Mouse (Mus musculus) hindbrain, embryonic 15.5 days (tissue): ENCODE data around the gene Grm8. TPM values are rescaled to one million over a fixed set of nuclear protein-coding genes. Genes with fewer than 3 reads are reported as not detected.

Source experiments
- ATAC-seq: fragments of 200-750 bp; cut with Nextera tagmentation; 2 replicates; pipeline ENCODE4 v1.8.0; 2017; ENCODE audit warnings: low read depth, moderate number of reproducible peaks, moderate TSS enrichment; ENCODE audit not compliant: low FRiP score
- H3K27ac ChIP-seq: fragments of 300-500 bp; sonication (generic); replicated peaks from 2 replicates; pipeline ENCODE4 v1.5.1; 2015; ENCODE audit warnings: mild to moderate bottlenecking, inconsistent platforms
- H3K27me3 ChIP-seq: fragments of 300-500 bp; sonication (generic); 2 replicates; pipeline ENCODE4 v1.6.1; 2015; ENCODE audit warnings: control low read depth, inconsistent platforms
- H3K36me3 ChIP-seq: fragments of 300-500 bp; sonication (generic); 2 replicates; pipeline ENCODE4 v1.6.1; 2015; ENCODE audit warnings: control low read depth, inconsistent platforms
- H3K4me1 ChIP-seq: fragments of 300-500 bp; sonication (generic); replicated peaks from 2 replicates; pipeline ENCODE4 v1.6.1; 2015; ENCODE audit warnings: control low read depth, inconsistent platforms
- H3K4me2 ChIP-seq: fragments of 300-500 bp; sonication (generic); 2 replicates; pipeline ENCODE4 v1.6.1; 2015; ENCODE audit warnings: moderate library complexity, mild to moderate bottlenecking, inconsistent platforms
- H3K4me3 ChIP-seq: fragments of 300-500 bp; sonication (generic); 2 replicates; pipeline ENCODE4 v1.5.1; 2015; ENCODE audit warnings: mild to moderate bottlenecking, inconsistent platforms
- H3K9ac ChIP-seq: fragments of 300-500 bp; sonication (generic); 2 replicates; pipeline ENCODE4 v1.6.1; 2015; ENCODE audit warnings: inconsistent platforms
- H3K9me3 ChIP-seq: fragments of 300-500 bp; sonication (generic); 2 replicates; pipeline ENCODE4 v1.6.1; 2016; ENCODE audit warnings: control low read depth, inconsistent platforms
- WGBS: fragments of 180-500 bp; shearing (Covaris S2); methylation state at CpG from one replicate; pipeline ENCODE4 v1.1.7; 2015; 5-methylcytosine and 5-hydroxymethylcytosine counted together
- polyA plus RNA-seq: library from polyadenylated mRNA; unstranded; fragments of >200 nt; fragmentation: Nextera tagmentation; extraction: Ambion mirVana; gene quantifications from 2 replicates; pipeline ENCODE4 v1.2.1, GENCODE M21; 2015

The Grm8 gene
- polyA plus RNA-seq, 1 experiment from 2014 or later = 11.3 TPM

DNA sequence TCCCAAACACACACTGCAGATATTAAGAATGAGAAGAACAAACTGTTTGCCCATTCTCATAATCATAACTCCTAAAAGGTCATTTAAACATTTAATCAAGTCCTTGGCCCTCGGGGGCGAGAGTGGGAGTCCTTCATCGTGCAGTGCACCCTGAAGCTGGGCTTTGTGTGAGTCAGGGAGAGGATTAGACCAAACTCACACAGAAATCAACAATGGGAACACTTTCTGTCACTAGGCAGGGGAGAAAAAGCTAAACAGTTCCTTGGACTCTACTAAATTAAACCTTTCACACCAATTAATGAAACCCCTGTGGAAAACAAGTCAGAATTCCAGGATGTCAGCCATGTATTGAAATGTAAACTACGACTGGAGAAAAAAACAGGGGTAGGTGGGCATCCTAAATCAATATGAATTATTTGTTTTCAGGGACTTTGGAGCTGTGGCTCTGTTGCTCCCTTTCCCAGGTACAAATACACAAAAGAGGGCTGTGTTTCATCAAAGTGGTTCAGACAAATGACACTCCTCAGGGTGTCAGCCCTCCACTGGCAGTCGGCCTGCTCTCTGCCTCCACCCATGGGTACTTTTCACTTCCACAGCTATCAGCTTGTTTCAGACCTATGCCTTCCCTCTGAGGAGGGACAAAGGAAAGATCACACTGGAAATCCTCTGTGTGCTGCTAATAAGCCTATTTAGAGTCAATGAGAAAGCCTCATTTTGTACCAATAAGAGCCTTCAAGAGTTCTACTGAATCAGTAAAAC lies 389.1 kb downstream of the Grm8 start:
- no peak overlapping the region for H3K4me2 ChIP-seq
- no peak overlapping the region for H3K27ac ChIP-seq
- no peak overlapping the region for H3K4me3 ChIP-seq
- H3K36me3 ChIP-seq = no peaks in the 10 kb centered on the region
- no peaks in the 10 kb centered on the region for H3K27me3 ChIP-seq
- peak; percentile 56; the same call in 1 of the 2 replicates for ATAC-seq
- WGBS = 24% methylated on average over 5 of the region's 5 CpGs
- H3K9ac ChIP-seq = no peak overlapping the region
- H3K9me3 ChIP-seq = no peaks in the 10 kb centered on the region
- no peaks in the 10 kb centered on the region for H3K4me1 ChIP-seq

DNA sequence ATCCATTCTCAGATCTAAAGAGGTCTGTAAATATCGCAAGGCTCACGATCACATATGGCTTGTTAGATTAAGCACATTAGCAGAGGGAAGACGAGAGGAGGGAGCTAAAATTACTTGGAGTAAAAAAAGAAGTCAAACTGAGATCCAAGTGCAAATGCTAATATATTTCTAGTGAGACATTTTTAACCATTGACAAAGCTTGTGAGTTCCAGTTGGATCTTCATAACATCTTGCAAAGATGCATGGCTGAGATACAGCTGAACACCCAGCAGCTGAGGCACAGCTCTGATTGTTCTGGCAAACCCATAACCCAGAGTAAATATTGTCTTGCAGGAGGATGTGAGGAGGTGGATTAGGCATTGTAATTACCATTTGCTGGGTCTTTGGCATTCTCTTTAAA lies 445.6 kb downstream of the Grm8 start:
- H3K9me3 ChIP-seq = no peaks in the 10 kb centered on the region
- H3K4me2 ChIP-seq = no peak overlapping the region
- 83% methylated on average over 3 of the region's 3 CpGs for WGBS
- H3K4me1 ChIP-seq = no peaks in the 10 kb centered on the region
- no peak overlapping the region for H3K9ac ChIP-seq
- no peak overlapping the region for H3K27ac ChIP-seq
- ATAC-seq = no peak
- no peak overlapping the region for H3K4me3 ChIP-seq
- no peaks in the 10 kb centered on the region for H3K27me3 ChIP-seq
- no peaks in the 10 kb centered on the region for H3K36me3 ChIP-seq

DNA sequence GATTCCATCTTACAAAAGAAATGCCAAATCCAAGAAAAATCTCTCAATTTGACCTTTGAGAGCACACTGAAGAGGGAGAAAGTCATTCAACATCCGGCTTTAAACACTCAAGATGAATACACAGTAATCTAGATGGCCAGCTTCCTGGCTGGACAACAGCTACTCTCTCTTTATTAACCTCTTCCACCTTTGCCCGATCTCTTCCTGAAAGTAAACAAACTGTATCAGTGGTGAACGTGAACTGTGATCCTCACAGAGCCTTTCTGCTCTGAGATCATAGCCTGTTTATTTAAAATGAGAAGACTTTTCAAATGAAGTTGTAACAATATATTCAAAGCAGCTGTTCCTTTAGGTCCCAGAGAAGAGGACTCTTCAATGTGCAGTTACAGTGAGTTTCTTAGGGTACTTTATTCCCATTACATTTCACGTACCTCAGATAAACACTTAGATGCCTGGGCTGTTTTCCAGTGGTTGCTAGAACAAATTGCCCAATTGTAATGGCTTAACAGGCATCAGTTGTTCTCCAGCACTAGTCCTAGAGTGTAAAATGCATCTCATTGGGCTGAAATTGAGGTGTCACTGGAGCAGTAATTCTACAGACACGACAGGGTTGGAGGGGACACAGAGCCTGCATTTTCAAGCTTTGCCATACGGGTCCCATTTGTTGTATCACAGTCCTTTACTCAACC lies 473.1 kb downstream of the Grm8 start:
- WGBS = 73% methylated on average over 6 of the region's 6 CpGs
- Histone ChIP-seq H3K27me3 (no peaks in the 10 kb centered on the region), H3K4me2 (no peak overlapping the region)

DNA sequence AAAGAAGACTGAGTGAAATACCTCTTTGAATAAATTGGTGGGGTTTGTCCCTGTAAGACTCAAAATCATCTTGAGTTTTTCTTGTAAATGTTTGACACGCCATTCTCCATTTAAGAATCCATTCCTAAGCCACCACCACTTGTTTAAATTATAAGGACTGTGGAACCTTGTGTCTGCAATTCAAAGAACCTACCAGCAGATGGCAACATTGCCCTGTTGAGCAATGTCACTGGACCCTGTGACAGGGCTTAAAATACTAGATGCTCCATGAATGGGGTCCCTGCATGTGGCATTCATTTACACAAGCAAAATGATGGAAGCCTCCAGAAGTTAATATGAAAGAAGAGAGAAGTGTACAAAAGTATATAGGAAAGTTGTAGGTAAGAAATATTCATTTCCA lies 477.5 kb downstream of the Grm8 start:
- WGBS = 69% methylated on average over 1 of the region's 1 CpGs
- no peak overlapping the region for H3K27ac ChIP-seq
- no peaks in the 10 kb centered on the region for H3K4me1 ChIP-seq
- no peak for ATAC-seq
- H3K9me3 ChIP-seq = 0 out of 2 replicates have a peak, but pooled peaks cover 5% of the 10 kb centered on the region
- no peaks in the 10 kb centered on the region for H3K36me3 ChIP-seq
- H3K9ac ChIP-seq = no peak overlapping the region
- no peak overlapping the region for H3K4me2 ChIP-seq
- H3K27me3 ChIP-seq = no peaks in the 10 kb centered on the region
- H3K4me3 ChIP-seq = no peak overlapping the region

More for the DNA sequence above, 473.1 kb downstream of the Grm8 start:
- no peak overlapping the region for H3K4me3 ChIP-seq
- ATAC-seq = no peak
- no peaks in the 10 kb centered on the region for H3K36me3 ChIP-seq
- H3K27ac ChIP-seq = no peak overlapping the region
- H3K4me1 ChIP-seq = no peaks in the 10 kb centered on the region
- no peak overlapping the region for H3K9ac ChIP-seq
- 0 out of 2 replicates have a peak, but pooled peaks cover under 1% of the 10 kb centered on the region for H3K9me3 ChIP-seq

DNA sequence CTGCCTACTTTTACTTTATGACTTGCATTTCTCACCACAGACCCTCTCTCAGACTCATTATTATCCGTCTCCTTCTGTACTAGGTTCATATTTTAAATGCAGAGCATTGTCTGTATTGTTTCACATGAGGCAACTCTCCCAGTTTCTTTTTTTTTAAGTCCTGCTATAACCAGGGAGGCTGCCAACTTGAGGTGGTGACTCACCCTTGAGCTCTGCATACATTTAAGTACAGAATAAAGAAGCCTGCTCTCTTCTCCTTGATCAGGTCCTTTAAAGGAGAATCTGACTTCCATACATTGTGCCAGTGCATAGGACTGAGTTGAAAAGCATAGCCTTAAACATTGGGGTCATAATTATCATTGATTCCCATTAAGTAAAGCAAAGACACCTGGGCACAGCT lies 488.5 kb downstream of the Grm8 start:
- Histone ChIP-seq H3K9me3 (no peaks in the 10 kb centered on the region), H3K4me2 (no peak overlapping the region), H3K27me3 (no peaks in the 10 kb centered on the region), H3K36me3 (no peaks in the 10 kb centered on the region), H3K27ac (no peak overlapping the region), H3K4me1 (no peaks in the 10 kb centered on the region), H3K9ac (no peak overlapping the region), H3K4me3 (no peak overlapping the region)
- ATAC-seq = no peak
- 53% methylated on average over 1 of the region's 1 CpGs for WGBS

DNA sequence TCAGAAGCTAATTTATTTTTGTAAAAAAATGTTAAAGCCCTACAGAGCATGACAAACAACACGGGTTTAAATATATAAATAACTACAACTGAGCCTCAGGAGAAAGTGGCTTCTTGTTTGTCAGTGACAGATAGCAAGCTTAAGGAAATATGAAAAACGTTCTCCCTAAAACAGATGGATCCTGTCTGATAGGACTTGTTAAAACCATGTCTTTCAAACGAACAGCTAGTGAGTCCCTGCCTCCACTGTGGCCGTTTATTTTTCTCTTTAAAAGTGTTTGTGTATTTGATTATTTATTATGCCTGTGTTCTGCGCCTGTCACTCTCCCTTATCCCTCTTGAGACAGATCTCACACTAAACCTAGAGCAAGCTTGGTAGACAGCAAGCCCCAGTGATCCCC lies 489.9 kb downstream of the Grm8 start:
- 79% methylated on average over 5 of the region's 5 CpGs for WGBS
- no peak for ATAC-seq
- no peak overlapping the region for H3K4me3 ChIP-seq
- no peaks in the 10 kb centered on the region for H3K27me3 ChIP-seq
- H3K4me2 ChIP-seq = no peak overlapping the region
- no peaks in the 10 kb centered on the region for H3K4me1 ChIP-seq
- no peaks in the 10 kb centered on the region for H3K9me3 ChIP-seq
- H3K36me3 ChIP-seq = no peaks in the 10 kb centered on the region
- H3K9ac ChIP-seq = no peak overlapping the region
- no peak overlapping the region for H3K27ac ChIP-seq

DNA sequence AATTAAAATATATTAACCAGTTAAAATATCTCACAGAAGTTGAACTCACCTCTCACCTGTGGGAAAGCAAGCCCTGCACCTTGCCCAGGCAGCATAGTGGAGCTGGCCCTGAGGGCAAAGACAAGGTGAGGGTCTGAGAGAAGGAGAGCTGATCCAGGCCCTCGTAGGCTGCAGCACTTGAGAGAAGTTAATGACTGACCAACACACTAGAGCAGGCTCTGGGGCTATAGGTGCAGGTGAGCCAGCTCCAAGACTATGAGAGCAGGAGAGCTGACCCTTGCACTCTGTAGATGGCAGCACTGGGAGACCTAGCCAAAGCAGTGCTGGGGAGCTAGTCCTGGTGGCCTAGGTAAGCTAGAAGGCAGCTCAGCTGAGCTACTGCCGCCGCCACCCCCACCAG lies 499.1 kb downstream of the Grm8 start:
- no peak overlapping the region for H3K4me2 ChIP-seq
- 0 out of 2 replicates have a peak, but pooled peaks have one; percentile 8 for ATAC-seq
- H3K9me3 ChIP-seq = no peaks in the 10 kb centered on the region; the same call in 1 of the 2 replicates
- no peak overlapping the region for H3K27ac ChIP-seq
- no peaks in the 10 kb centered on the region for H3K27me3 ChIP-seq
- 61% methylated on average over 3 of the region's 3 CpGs for WGBS
- no peak overlapping the region for H3K9ac ChIP-seq
- H3K4me1 ChIP-seq = no peaks in the 10 kb centered on the region
- H3K4me3 ChIP-seq = no peak overlapping the region
- H3K36me3 ChIP-seq = no peaks in the 10 kb centered on the region

DNA sequence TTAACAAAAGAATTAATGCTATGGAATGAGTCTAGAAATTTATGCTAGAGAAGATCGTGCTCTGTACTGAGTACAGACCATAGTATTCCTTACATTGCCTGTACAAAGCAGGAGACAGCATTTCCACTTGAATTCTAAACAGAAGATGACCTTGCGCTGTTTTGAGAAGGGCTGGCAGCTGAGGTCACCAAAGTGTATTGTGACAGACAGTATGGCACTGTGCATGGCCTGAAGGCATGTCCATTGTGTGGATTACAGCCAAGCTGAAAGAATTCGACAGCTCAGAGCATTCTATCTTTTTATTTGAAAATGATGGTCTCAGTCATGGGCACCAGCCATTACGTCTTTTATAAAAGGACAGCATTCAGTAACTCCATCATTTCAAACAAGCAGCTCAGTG lies 517.5 kb downstream of the Grm8 start:
- H3K27ac ChIP-seq = no peak overlapping the region
- no peak for ATAC-seq
- no peaks in the 10 kb centered on the region for H3K9me3 ChIP-seq
- no peaks in the 10 kb centered on the region for H3K4me1 ChIP-seq
- 33% methylated on average over 4 of the region's 4 CpGs for WGBS
- H3K4me2 ChIP-seq = no peak overlapping the region
- H3K36me3 ChIP-seq = no peaks in the 10 kb centered on the region
- no peaks in the 10 kb centered on the region for H3K27me3 ChIP-seq
- H3K9ac ChIP-seq = no peak overlapping the region
- H3K4me3 ChIP-seq = no peak overlapping the region

DNA sequence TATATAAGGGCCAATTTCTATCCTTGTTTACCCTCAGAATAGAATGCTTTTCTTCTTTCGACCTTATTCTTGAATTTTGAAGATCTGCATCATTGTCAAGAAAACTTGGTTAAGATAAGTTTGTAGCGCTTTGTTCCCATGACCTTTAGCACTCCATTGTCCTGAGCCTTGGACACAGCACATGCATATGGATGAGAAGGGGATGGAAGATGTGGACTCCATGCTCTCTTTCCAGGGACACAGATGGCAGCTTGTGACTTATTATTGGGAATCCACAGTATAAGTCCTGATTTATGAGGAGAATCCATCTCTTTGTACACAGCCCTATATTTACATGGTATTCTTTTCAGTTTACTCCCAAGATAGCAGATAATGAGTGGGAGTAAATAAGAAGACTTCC lies 554.5 kb downstream of the Grm8 start:
- H3K9ac ChIP-seq = no peak overlapping the region
- H3K36me3 ChIP-seq = no peaks in the 10 kb centered on the region
- H3K4me3 ChIP-seq = no peak overlapping the region
- 38% methylated on average over 2 of the region's 2 CpGs for WGBS
- no peak for ATAC-seq
- no peaks in the 10 kb centered on the region for H3K27me3 ChIP-seq
- no peak overlapping the region for H3K27ac ChIP-seq
- no peaks in the 10 kb centered on the region for H3K4me1 ChIP-seq
- no peak overlapping the region for H3K4me2 ChIP-seq
- H3K9me3 ChIP-seq = no peaks in the 10 kb centered on the region

DNA sequence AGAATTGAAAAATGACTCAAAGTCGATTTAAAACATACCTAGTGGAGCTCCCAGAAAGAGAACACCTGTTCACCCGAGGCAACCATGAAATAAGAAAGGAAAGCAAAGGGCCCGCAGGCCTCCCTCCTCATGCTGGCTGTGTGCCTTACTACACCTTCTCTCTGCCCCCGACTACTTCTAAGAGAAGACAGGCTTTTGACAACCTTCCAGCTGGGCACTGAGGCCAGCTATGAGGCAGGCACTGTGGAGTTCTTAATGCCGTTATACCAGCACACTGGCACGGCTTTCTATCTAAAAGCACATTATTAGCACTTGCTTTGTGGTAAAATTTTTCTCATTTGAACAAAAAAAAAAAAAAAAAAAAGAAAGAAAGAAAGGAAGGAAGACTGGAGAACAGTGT lies 589.5 kb downstream of the Grm8 start:
- Histone ChIP-seq H3K4me2 (no peak overlapping the region), H3K36me3 (no peaks in the 10 kb centered on the region), H3K27me3 (no peaks in the 10 kb centered on the region), H3K27ac (no peak overlapping the region), H3K9me3 (no peaks in the 10 kb centered on the region), H3K9ac (no peak overlapping the region), H3K4me3 (no peak overlapping the region), H3K4me1 (no peaks in the 10 kb centered on the region)
- no peak for ATAC-seq
- 68% methylated on average over 6 of the region's 6 CpGs for WGBS

DNA sequence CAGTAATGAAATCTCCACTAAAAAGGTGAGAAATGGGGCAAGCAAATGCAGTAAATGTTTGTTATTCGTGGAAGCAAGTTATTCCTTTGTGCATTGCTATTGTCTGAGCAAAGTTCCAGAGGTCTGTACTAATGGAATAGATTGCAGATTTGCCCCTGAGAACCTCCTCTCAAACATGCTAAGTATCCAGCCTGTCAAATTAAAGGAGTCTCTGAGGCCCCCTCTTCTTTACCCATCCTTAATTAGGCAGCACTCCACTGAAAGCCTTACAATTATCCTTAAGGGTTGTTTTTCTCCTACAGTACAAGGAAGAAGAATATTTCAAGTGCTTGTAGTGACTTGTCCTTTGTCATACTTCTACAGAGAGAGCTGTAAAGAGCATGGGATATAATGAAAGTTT lies 617.4 kb downstream of the Grm8 start:
- 49% methylated on average over 1 of the region's 1 CpGs for WGBS
- H3K4me3 ChIP-seq = no peak overlapping the region
- H3K27ac ChIP-seq = no peak overlapping the region
- 0 out of 2 replicates have a peak, but pooled peaks cover 2% of the 10 kb centered on the region for H3K4me1 ChIP-seq
- H3K27me3 ChIP-seq = no peaks in the 10 kb centered on the region
- no peak overlapping the region for H3K4me2 ChIP-seq
- ATAC-seq = no peak
- no peak overlapping the region for H3K9ac ChIP-seq
- H3K36me3 ChIP-seq = no peaks in the 10 kb centered on the region
- no peaks in the 10 kb centered on the region for H3K9me3 ChIP-seq

DNA sequence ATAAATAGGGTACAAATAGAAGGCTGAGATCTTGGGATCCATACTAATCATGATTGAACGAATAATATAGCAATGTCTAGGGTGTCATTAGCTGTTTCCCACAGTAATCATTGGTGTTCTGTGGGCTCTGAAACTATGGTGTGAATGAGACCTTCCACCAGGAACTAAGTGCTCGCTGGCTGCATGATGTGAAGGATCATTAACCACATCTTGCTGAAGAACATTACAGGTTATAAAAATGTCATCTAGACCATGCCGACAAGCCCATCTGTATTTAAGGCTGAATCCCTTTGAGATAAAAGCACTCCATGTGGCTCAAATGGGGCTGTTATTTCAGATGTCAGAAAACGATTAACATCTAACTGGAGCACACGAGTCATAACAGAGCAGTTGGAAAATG lies 674.0 kb downstream of the Grm8 start:
- Histone ChIP-seq H3K36me3 (no peaks in the 10 kb centered on the region), H3K9ac (no peak overlapping the region), H3K4me2 (no peak overlapping the region), H3K9me3 (no peaks in the 10 kb centered on the region), H3K27ac (no peak overlapping the region), H3K27me3 (no peaks in the 10 kb centered on the region), H3K4me3 (no peak overlapping the region), H3K4me1 (no peaks in the 10 kb centered on the region)
- 62% methylated on average over 5 of the region's 5 CpGs for WGBS
- no peak for ATAC-seq
